Mouse (Mus musculus) hindbrain, embryonic 12.5 days (tissue): Measurements from ENCODE around the gene Bhmt2. TPM values are rescaled to one million over a fixed set of nuclear protein-coding genes. Genes with fewer than 3 reads are reported as not detected.
A peak's percentile ranks its signal among the peaks of the same experiment; 100 is the strongest.

ENCODE experiments used
- ATAC-seq: fragments of 200-750 bp; cut with Nextera tagmentation; 2 replicates; pipeline ENCODE4 v1.8.0; 2017; ENCODE audit warnings: moderate TSS enrichment; ENCODE audit not compliant: low FRiP score
- H3K27ac ChIP-seq: fragments of 300-500 bp; sonication (generic); 2 replicates; pipeline ENCODE4 v1.5.1; 2016; ENCODE audit warnings: mild to moderate bottlenecking
- H3K27me3 ChIP-seq: fragments of 300-500 bp; sonication (generic); 2 replicates; pipeline ENCODE4 v1.6.1; 2016; ENCODE audit warnings: mild to moderate bottlenecking
- H3K36me3 ChIP-seq: fragments of 300-500 bp; sonication (generic); 2 replicates; pipeline ENCODE4 v1.6.1; 2016; ENCODE audit warnings: mild to moderate bottlenecking
- H3K4me1 ChIP-seq: fragments of 300-500 bp; sonication (generic); 2 replicates; pipeline ENCODE4 v1.6.1; 2016
- H3K4me2 ChIP-seq: fragments of 300-500 bp; sonication (generic); replicated peaks from 2 replicates; pipeline ENCODE4 v1.6.1; 2016; ENCODE audit warnings: mild to moderate bottlenecking
- H3K4me3 ChIP-seq: fragments of 300-500 bp; sonication (generic); 2 replicates; pipeline ENCODE4 v1.5.1; 2016; ENCODE audit warnings: mild to moderate bottlenecking
- H3K9ac ChIP-seq: fragments of 300-500 bp; sonication (generic); 2 replicates; pipeline ENCODE4 v1.6.1; 2016; ENCODE audit warnings: mild to moderate bottlenecking, moderate library complexity
- H3K9me3 ChIP-seq: fragments of 300-500 bp; sonication (generic); replicated peaks from 2 replicates; pipeline ENCODE4 v1.6.1; 2016; ENCODE audit warnings: mild to moderate bottlenecking
- WGBS: fragments of 180-500 bp; shearing (Covaris S2); methylation state at CpG from one replicate; pipeline ENCODE4 v1.1.7; 2016; 5-methylcytosine and 5-hydroxymethylcytosine counted together
- polyA plus RNA-seq: library from polyadenylated mRNA; unstranded; fragments of >200 nt; fragmentation: Nextera tagmentation; extraction: Ambion mirVana; gene quantifications from 2 replicates; pipeline ENCODE4 v1.2.1, GENCODE M21; 2016

The Bhmt2 gene
- polyA plus RNA-seq, 1 experiment from 2014 or later: not detected

DNA sequence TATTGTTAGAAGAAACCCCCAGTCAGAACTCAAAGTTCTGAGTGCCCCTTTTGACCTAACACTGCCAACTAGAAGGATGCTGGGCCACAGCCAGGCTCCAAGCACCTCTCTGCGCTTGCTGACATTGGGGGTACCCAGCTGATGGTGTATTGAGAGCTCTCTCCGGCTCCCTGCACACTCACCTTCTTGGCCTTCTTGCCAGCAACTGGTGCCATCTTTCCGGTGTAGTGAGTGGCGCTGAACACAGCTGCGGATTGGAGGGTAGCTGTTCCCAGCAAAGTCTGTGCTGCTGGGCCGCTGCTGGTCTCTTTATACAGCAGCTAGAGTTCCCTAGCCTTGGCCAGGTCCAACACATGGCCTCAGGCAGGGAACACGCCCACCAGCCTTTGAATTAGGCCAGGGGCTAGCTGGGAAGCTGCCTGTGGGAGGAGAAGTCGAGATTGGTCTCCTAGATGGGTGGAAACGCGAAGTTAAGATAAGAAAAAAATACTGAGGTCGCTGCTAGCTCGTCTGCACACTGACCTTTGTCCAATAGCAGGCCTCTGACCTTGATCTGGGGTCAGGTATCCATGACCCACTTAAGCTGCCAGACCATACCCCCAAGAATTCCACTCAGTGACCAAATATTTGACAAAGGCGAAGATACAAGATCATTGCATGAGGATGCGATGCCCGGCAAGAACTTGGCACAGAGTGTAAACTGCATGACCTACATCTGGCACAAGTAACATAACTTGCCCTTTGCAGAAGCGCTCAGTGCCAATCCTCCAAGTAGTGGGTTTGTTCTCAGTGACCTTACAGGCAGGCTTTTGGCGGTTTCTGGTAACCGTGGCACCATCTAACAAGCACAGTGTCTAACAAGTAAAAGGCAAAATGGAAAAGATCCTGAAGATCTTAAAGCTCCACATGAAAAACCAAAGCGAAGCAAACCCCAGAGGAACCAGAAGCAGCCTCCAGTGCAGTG, 36.5 kb downstream of the Bhmt2 start, which contains the start of gene Bhmt:
Gene Bhmt (minus strand): TSS at position 680 of the 964 bp plus-strand sequence.
- Histone ChIP-seq H3K36me3 (no peaks in the 10 kb centered on the region), H3K27ac (no peak within 1 kb of the TSS), H3K9me3 (no peaks in the 10 kb centered on the region), H3K27me3 (no peaks in the 10 kb centered on the region), H3K9ac (no peak within 1 kb of the TSS), H3K4me2 (no peak within 1 kb of the TSS), H3K4me1 (no peaks in the 10 kb centered on the region), H3K4me3 (no peak within 1 kb of the TSS)
- no peak for ATAC-seq
- WGBS: 75% methylated on average over 19 of the region's 19 CpGs

DNA sequence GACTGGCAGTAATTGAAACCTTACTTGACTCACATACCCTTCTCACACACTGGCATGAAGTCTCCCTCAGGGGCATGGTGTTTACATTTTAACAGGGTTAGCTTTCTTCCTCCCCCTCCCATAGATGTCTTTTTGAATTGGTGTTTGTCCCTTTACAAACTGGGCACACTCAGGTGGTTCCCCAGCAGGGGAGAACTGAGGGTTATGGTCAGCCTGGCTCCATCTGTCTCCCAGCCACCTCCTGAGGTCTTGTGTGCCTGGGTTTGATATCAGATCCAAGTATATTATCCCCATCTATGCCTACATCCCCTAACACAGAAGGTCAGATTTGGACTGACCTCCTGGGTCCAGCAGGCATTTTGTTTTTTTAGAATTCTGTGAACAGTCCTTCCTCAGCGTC, 37.5 kb downstream of the Bhmt2 start:
- no peaks in the 10 kb centered on the region for H3K27me3 ChIP-seq
- ATAC-seq: no peak
- no peak overlapping the region for H3K4me3 ChIP-seq
- no peak overlapping the region for H3K27ac ChIP-seq
- H3K4me1 ChIP-seq: no peaks in the 10 kb centered on the region
- H3K4me2 ChIP-seq: no peak overlapping the region
- no peaks in the 10 kb centered on the region for H3K36me3 ChIP-seq
- no peaks in the 10 kb centered on the region for H3K9me3 ChIP-seq
- H3K9ac ChIP-seq: no peak overlapping the region
- WGBS: 83% methylated on average over 1 of the region's 1 CpGs

DNA sequence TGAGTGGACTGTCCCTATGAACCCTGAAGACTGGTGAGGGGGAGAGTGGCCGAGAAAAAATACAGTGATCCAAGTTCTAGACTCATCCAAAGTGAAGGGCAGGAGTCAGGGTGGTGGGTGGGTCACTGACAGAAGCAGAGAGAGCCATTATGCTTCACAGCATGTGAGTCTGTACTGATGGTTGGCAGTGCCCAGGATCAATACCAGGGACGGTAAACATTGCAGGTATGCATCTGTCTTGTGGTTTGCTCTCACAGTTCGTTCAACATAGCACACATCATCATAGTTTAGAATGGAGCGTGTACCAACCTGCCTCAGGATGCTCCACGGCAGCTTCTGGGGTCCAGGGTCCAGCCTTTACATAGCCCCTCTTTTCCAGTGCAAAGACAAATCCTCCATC, 41.2 kb downstream of the Bhmt2 start:
- H3K4me3 ChIP-seq: no peak overlapping the region
- H3K4me2 ChIP-seq: no peak overlapping the region
- no peak for ATAC-seq
- H3K27me3 ChIP-seq: no peaks in the 10 kb centered on the region
- H3K9ac ChIP-seq: no peak overlapping the region
- no peaks in the 10 kb centered on the region for H3K36me3 ChIP-seq
- H3K27ac ChIP-seq: no peak overlapping the region
- no peaks in the 10 kb centered on the region for H3K9me3 ChIP-seq
- 83% methylated on average over 5 of the region's 5 CpGs for WGBS
- H3K4me1 ChIP-seq: no peaks in the 10 kb centered on the region

DNA sequence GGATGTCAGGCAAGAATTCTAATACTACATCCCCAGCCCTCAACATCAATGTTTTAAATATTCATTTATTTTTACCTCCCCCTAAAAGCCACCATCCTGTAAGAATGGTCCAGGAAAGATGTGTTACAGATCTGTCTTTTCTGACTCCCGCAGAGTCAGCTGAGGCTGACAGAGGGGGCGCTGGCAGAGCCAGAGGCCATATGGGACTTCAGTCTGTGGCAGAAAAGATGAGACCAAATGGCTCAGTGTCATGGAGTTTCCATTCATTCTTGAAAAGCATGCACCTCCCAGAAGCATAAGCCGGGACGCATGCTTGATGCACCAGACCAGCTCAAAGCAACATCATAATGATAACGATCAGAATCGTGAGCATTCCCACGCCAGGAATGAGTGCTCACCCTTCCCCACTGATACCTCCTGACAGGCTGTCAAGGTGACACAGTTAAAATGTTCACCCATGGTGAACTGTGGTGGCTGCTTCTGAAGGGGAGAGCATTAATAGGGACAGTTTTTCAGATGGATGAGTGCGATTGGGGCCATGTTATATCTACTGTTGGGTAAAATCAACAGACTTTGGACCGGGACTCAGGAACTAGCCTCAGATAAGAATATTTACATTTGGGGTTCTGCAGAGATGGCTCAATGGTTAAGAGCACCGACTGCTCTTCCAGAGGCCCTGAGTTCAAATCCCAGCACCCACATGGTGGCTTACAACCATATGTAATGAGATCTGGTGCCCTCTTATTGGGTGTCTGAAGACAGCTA, 43.0 kb downstream of the Bhmt2 start:
- Histone ChIP-seq H3K4me3 (no peak overlapping the region), H3K36me3 (no peaks in the 10 kb centered on the region), H3K4me1 (no peaks in the 10 kb centered on the region), H3K27ac (no peak overlapping the region), H3K27me3 (no peaks in the 10 kb centered on the region), H3K4me2 (no peak overlapping the region), H3K9me3 (no peaks in the 10 kb centered on the region), H3K9ac (no peak overlapping the region)
- no peak for ATAC-seq
- WGBS: 81% methylated on average over 10 of the region's 10 CpGs

DNA sequence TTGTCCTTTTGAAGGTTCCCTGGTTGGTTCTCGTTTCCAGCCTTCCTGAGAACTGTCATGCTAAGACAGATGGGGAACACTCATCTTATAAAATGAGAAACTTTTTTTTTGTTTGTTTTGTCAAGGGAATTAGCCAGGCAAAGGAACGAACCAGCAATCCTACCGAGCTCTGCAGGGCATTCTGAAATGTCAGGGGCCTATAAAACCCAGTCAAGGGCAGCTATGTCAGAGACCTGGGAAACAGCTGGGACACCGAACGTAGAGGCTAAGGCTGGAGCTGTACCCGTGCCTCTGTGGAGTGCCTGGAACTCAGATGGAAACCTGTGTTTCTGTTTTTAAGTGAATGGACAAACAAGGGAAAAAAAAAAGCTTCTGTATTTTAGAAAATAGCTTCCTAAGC, 45.2 kb downstream of the Bhmt2 start:
- H3K4me3 ChIP-seq: no peak overlapping the region
- no peak for ATAC-seq
- no peak overlapping the region for H3K27ac ChIP-seq
- no peaks in the 10 kb centered on the region for H3K9me3 ChIP-seq
- H3K4me2 ChIP-seq: no peak overlapping the region
- 21% methylated on average over 6 of the region's 6 CpGs for WGBS
- no peak overlapping the region for H3K9ac ChIP-seq
- no peaks in the 10 kb centered on the region for H3K27me3 ChIP-seq
- H3K4me1 ChIP-seq: no peaks in the 10 kb centered on the region
- no peaks in the 10 kb centered on the region for H3K36me3 ChIP-seq

DNA sequence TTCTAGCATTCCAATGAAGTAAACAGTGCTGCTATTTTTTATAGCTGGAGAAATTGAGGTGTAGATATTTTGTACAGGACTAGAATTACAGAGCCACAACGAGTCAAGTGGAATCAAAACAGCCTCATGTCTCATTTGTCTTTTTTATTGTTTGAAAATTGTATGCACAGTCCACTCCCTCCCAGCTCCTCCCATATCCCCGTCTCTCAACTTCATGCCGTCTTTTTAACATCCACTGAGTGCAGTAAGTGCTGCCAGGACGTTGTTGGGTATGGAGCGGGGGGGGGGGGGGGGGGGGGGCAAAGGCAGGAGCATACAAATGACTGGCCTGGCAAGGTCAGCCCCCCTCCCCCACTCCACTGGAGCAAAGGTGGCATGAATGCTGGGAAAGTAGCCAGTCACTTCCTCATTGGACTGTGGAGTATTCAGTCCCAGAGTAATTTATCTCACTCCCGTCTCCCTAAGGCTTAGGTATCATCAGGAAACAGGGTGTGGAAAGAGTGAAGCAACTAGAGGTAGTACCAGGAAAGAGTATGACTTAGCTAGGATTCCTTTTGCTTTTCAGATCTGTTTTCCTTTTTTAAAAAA, 59.6 kb downstream of the Bhmt2 start:
- Histone ChIP-seq H3K9ac (no peak overlapping the region), H3K9me3 (no peaks in the 10 kb centered on the region), H3K36me3 (no peaks in the 10 kb centered on the region), H3K27me3 (no peaks in the 10 kb centered on the region), H3K27ac (no peak overlapping the region), H3K4me3 (no peak overlapping the region), H3K4me2 (no peak overlapping the region), H3K4me1 (no peaks in the 10 kb centered on the region)
- no peak for ATAC-seq
- WGBS: 56% methylated on average over 6 of the region's 6 CpGs

DNA sequence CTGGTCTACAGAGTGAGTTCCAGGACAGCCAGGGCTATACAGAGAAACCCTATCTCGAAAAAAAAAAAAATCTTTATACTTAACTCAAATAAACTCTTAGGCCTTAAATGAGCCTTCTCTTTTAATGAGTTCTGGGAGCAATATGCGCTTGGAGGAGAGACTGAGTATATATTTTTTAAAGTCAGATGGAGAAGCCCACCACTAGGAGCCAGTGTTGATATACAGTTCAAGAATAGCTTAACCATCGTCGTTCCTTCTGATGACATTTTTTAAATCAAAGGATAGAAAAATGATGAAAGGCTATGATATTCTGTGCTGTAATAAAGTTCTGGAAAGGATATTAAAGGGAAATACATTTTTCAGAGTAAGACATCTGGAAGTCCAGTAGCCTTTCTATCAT, 60.3 kb downstream of the Bhmt2 start:
- H3K36me3 ChIP-seq: no peaks in the 10 kb centered on the region
- ATAC-seq: no peak
- H3K27ac ChIP-seq: no peak overlapping the region
- WGBS: 79% methylated on average over 4 of the region's 4 CpGs
- no peak overlapping the region for H3K4me3 ChIP-seq
- no peaks in the 10 kb centered on the region for H3K27me3 ChIP-seq
- H3K4me1 ChIP-seq: no peaks in the 10 kb centered on the region
- H3K9ac ChIP-seq: no peak overlapping the region
- H3K9me3 ChIP-seq: no peaks in the 10 kb centered on the region
- H3K4me2 ChIP-seq: no peak overlapping the region

DNA sequence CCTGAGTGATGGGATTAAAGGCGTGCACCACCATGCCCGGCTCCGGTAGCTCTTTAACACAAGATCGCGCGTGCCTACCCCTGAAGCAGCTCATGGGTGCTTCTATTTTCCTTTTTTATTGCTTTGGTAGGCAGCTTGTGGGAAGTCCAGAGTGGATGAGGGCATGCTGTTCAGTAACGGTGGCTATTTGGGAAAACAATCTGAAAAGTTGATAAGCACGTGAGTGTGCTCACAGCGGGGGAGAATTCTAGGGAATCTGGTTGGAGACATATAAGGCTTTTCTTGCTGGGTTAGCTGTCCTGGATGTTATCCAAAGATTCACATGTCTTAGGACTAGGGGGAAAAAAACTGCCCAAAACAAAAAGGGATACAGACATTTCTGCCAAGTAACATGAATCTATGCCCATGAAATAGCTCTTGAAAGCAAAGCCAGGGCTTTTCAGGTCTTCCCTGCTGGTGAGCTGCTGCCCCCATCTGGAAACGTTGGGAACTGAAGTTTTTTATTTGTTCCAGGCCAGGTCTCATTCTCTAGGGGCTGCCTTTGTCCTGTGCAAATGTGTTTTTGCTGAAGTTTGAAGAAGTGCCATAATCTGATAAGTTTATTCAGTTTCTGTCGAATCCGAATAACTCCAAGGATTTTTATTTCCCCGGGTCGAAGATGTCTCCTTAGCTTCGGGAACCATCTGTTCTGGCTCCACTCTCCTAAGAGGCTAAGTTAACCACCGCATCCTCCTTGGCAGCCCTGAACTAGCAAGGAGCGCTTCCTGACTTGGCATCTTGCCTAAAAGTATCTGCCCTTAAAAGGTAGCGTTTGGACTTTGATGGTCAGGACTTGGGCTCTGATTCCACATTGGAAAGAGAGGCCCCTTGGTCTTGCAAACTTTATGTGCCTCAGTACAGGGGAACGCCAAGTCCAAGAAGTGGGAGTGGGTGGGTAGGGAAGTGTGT, 61.2 kb downstream of the Bhmt2 start:
- Histone ChIP-seq H3K4me3 (no peak overlapping the region), H3K4me1 (no peaks in the 10 kb centered on the region), H3K4me2 (no peak overlapping the region), H3K27ac (no peak overlapping the region), H3K27me3 (no peaks in the 10 kb centered on the region; the same call in 1 of the 2 replicates), H3K9me3 (no peaks in the 10 kb centered on the region), H3K36me3 (no peaks in the 10 kb centered on the region), H3K9ac (no peak overlapping the region)
- ATAC-seq: peak; percentile 29; the same call in 1 of the 2 replicates
- 65% methylated on average over 19 of the region's 19 CpGs for WGBS

DNA sequence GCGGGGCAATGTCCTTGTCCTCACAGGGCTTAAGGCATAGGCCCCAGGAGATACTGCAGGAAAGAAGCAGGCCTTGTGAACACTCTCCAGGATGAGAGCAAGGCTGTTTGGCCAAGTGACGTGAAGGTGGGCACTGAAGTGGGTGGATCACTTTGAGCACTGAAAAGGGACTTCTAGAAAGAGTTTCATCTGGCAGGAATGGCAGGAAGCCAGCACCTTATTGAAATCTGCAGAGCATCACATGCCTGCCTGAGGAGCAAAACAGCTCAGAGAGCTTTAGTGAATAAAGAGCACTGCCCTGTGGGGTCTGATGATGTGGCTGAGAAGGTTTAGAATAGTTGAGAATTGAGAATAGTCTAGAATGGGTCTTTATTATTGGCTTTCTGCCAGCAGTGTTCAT, 65.6 kb downstream of the Bhmt2 start:
- ATAC-seq: no peak
- Histone ChIP-seq H3K9me3 (no peaks in the 10 kb centered on the region), H3K36me3 (no peaks in the 10 kb centered on the region), H3K27ac (no peak overlapping the region), H3K4me2 (no peak overlapping the region), H3K27me3 (no peaks in the 10 kb centered on the region; the same call in 1 of the 2 replicates), H3K4me1 (no peaks in the 10 kb centered on the region), H3K4me3 (no peak overlapping the region), H3K9ac (no peak overlapping the region)
- 82% methylated on average over 2 of the region's 2 CpGs for WGBS

DNA sequence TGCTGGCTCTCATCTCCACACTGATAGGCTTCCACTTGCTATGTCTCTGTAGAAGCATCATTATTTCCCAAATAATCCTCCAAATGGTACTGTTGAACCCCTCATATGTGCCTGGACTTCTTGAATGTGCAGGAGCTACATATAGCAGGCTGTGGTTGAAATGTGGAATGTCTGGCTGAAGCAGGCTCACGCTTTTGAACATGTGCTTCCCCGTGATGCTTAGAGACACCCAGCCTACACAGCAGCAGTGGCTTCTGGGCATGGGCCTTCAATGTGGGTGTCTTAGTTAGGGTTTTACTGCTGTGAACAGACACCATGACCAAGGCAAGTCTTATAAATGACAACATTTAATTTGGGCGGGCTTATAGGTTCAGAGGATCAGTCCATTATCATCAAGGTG, 66.4 kb downstream of the Bhmt2 start:
- Histone ChIP-seq H3K4me1 (no peaks in the 10 kb centered on the region), H3K36me3 (no peaks in the 10 kb centered on the region), H3K4me2 (no peak overlapping the region), H3K9me3 (no peaks in the 10 kb centered on the region), H3K4me3 (no peak overlapping the region), H3K9ac (no peak overlapping the region), H3K27ac (no peak overlapping the region), H3K27me3 (no peaks in the 10 kb centered on the region; the same call in 1 of the 2 replicates)
- no peak for ATAC-seq
- WGBS: 94% methylated on average over 3 of the region's 3 CpGs

DNA sequence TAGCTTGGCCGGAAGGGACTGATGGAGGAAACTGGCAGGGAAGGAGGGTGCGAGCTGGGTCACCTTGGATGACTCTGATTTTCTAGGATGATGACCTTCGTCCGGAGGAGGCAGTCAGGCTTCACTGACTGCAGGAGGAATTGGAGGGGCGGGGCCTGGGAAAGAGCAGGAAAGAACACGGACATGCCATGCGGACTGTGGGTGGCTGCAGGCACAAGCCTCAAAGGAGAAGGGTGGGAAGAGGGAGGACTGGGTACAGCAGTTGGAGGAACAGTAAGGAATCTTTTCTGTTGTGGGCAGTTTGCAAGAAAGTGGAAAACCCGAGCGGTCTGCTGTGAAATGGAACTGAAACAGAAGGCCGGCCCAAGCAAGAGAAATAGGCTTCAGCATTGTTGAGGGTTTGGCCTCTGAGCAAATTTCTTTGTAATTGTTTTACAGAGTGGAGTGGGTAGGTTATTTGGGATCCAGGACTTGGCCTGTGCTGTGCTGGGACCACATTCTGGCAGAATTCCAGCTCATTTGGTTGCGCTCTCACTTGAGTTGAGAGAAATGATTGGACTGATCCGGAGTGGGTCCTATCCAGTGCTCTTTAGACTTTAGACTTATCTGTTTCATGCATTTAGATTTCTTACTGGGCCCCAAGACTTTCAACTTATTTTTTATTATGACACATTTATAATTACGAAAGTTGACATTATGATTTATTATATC, 67.1 kb downstream of the Bhmt2 start:
- Histone ChIP-seq H3K27me3 (no peaks in the 10 kb centered on the region; the same call in 1 of the 2 replicates), H3K4me2 (no peak overlapping the region), H3K27ac (no peak overlapping the region), H3K36me3 (no peaks in the 10 kb centered on the region), H3K4me3 (no peak overlapping the region), H3K9ac (no peak overlapping the region), H3K4me1 (no peaks in the 10 kb centered on the region), H3K9me3 (no peaks in the 10 kb centered on the region)
- 79% methylated on average over 13 of the region's 13 CpGs for WGBS
- no peak for ATAC-seq
